Mouse (Mus musculus) heart, postnatal 36 days (tissue): ENCODE measurements at regions not wholly inside any gene's neighbourhood (a gene's known extent, or its start where the extent isn't known, plus 50 kb on each side); places are given as distances from the start of the nearest gene placed in this dataset.

Experiments
- DNase-seq, 2 experiments: peaks; one replicate each; pipeline ENCODE4 v3.0.0; 2021 to 2022
- intact Hi-C: fragments of 180-260 bp; cut with DNase I; formaldehyde crosslinking; loops from one replicate; pipeline ENCODE4 v1.15.1; 2025

- no peak for DNase-seq
- intact Hi-C loops, result no loop called here
Observed at GRCm38 (mm10) chr14:24618226-24619038, 131.5 kb downstream of the Rps24 start.

GRCm38 (mm10) chr14:24631994-24632393 is 145.1 kb downstream of the Rps24 start:
- DNase-seq, result no peak
- intact Hi-C loops, result no loop called here

- intact Hi-C loops, result no loop called here
- DNase-seq, result no peak
Observed at GRCm38 (mm10) chr14:24641853-24642252, 154.9 kb downstream of the Rps24 start.

DNA sequence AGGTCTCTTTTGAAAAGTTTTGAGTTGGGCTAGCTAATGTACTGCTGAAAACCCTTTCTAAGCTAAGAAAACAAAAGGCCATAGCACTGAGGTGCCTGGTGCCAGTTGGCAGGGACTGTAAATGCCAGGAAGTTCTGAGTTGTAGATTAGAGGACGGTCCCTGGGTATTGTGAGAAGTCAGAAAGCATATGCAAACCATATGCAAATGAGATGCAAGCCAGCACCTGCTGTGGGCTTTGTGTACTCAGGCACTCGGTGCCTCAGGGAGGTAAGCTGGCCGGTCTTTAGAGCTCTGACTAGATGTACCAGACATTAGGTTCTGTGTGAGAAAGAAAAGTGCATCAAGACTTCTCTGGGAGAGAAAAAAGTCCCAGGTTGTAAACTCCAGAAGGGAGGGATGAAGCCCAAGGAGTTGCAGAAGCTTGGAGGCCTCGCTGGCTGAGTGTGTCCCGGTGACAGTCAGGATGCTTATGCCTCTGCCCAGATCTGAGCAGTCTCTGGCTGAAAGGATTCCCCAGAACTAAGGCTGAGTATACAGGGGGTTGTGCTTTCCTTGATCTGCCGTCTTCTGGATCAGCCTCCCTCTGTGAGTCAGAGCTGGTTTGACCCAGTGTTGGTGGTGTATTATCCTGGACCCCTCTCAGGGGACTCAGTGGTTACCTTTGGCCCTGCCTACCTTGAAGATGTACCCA is 157.3 kb downstream of the Rps24 start:
- no peak for DNase-seq
- intact Hi-C loops, result no loop called here

DNA sequence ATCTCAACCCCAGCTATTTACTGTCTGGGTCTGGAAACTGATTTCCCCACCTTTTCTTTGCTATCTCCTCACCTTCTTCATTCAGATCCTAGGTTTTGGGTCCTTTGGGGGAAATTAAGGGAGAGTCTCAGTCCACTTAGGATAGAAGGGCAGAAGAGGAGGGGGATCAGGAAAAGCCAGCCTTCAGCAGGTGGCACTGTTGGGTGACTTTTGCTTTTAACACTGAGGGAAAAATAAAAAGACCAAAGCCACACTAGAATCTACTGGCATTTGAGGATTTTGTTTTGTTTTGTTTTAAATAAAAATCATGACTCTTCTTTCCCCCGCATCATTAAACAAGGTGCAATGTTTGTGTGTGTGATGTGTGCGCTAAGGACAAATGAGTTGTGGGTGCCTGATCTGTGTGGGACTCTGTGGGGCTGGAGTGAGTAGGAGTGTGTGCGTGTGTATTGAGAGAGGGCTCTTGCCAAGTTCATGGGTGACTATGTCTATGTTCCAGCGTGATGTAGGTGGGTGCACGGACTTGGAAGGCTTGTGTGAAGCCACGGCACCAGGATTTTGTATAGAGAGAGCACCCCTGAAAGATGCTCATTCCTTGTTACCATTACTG is 159.4 kb downstream of the Rps24 start:
- DNase-seq, result peak in 1 of 2 experiments; percentile 20
- intact Hi-C loops, result no loop called here

DNA sequence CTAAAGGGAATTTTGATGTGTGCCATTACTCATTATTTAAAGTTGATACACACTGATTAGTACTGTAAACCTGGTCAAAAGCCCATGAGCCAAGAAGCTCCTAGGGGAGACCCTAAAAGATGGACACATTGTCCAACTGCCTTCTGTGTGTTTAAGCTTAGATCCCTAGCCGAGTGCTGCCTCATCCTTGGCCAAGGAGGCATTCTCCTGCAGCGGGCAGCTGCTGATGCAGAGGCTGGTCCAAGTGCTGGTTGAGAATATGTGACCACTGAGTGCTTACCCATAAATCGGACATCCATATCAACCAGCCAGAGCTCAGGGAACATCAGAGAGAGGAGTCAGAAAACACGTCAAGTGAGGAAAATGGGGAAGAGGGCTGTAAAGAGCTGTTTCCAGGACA is 160.8 kb downstream of the Rps24 start:
- intact Hi-C loops, result no loop called here
- DNase-seq, result no peak

DNA sequence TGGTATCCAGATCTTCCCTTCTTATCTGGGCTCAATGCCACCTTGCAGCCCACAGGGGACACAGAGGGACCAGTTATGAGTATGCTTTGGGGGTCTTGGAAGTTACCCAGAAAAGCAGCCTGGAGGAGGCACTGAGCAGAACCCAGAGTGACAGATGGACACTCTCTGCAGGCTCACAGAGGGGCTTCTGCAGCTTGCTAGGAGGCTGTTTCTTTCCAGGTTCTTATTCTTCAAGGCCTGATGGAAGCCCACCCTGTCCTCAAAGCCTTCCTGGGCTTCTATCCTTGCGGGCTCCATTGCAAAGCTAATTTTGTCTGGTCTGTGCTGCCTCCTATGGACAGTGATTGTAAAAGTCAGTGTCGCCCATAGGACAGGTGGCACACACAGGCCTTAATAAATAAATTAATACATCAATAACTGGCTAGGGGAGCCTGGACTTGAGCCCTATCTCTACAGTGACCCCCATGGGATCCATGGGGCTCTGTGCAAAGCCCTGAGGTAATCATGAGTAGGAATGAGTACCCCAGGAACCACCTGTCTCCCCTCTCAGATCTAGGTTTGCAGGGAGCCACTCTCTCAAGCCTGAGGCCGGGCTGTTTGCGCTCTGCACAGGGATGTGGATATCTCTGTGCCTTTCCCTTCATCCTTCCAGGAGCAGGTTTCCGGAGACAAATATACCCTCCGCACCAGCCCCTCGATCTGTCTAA is 163.4 kb downstream of the Rps24 start:
- DNase-seq, result no peak
- intact Hi-C loops, result loop anchor here (2.0 kb wide), 1 partner anchor 150 kb away; no protein-coding TSS in a partner anchor

- intact Hi-C loops, result loop anchor here (2.0 kb wide), 1 partner anchor 150 kb away; no protein-coding TSS in a partner anchor
- no peak for DNase-seq
Observed at GRCm38 (mm10) chr14:24650902-24651270, 164.0 kb downstream of the Rps24 start.

DNA sequence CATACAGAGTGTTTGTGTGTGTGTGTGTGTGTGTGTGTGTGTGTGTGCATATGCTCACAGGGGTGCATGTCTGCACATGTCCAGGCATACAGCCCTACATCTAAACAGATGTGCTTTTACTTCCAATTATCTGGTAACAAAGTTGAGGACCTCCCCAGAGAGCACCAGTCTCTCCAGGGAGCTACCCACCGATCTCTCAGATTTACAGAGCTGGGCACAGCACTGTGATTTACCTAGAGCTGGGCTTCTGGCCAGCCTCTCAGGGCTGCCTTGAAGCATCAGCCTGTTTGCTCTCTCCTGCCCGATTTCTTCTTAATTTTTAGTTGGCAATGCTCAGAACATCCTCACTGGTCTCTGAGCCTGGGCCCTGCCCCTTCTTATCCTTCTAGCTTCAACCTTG is 165.7 kb downstream of the Rps24 start:
- intact Hi-C loops, result no loop called here
- no peak for DNase-seq

- intact Hi-C loops, result no loop called here
- peak; percentile 18 to 37 for DNase-seq
Observed at GRCm38 (mm10) chr14:24655580-24655979, 168.7 kb downstream of the Rps24 start.

GRCm38 (mm10) chr14:24661797-24662196 is 174.9 kb downstream of the Rps24 start:
- intact Hi-C loops, result no loop called here

DNA sequence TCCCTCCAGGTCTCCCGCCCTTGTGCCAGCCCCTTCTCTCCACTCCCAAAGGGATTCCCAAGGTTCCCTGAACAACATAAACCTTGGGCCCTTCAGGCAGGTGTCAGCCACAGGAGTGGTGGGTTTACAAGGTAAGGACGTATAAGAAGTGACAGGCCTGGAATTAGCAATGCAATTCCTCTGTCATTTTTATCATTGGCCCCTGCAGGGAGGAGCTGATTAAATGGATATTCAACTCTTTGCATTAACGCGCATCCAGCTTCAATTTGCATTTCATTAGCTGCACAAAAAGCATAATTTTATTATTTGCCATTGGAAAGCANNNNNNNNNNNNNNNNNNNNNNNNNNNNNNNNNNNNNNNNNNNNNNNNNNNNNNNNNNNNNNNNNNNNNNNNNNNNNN is 178.3 kb downstream of the Rps24 start:
- intact Hi-C loops, result no loop called here
- DNase-seq, result no peak

More at GRCm38 (mm10) chr14:24661797-24662196, 174.9 kb downstream of the Rps24 start:
- no peak for DNase-seq
